Mouse (Mus musculus) gastrocnemius, postnatal 14 days (tissue): Measurements from ENCODE around the gene Hapln3. TPM values are rescaled to one million over a fixed set of nuclear protein-coding genes. Genes with fewer than 3 reads are reported as not detected.

Source experiments
- DNase-seq: peaks from one replicate; pipeline ENCODE4 v3.0.0; 2021; ENCODE audit warnings: mixed read lengths
- intact Hi-C: fragments of 180-260 bp; cut with DNase I; formaldehyde crosslinking; loops from one replicate; pipeline ENCODE4 v1.15.1; 2025; ENCODE audit warnings: low total_unique reads
- total RNA-seq, 2 experiments: library from RNA; stranded (reverse); gene quantifications; 2 replicates each; pipeline ENCODE4 v1.2.3; 2021

Gene Hapln3
- total RNA-seq, 2 experiments from 2014 or later: 0.49 to 0.55 TPM

DNA sequence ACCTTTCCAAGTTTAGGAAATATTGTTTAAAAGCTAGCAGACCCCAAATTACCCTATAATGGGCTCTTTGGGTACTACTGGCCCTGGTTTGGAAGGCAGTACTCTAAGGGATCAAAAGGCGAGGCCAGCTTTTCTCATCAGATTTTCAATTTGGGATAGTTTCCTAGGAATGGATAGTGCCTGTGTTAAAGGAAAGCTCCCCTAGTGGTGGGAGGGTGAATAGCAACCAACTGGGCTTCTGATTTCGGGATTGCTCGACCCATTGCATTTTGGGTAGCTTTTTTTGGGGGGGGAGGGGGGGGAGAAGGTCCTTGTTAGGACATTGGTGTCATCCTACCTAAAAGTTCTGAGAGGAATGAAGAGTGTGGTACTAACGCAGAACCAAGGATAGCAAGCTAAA, 41.7 kb downstream of the Hapln3 start:
- intact Hi-C loops: no loop called here
- no peak for DNase-seq

DNA sequence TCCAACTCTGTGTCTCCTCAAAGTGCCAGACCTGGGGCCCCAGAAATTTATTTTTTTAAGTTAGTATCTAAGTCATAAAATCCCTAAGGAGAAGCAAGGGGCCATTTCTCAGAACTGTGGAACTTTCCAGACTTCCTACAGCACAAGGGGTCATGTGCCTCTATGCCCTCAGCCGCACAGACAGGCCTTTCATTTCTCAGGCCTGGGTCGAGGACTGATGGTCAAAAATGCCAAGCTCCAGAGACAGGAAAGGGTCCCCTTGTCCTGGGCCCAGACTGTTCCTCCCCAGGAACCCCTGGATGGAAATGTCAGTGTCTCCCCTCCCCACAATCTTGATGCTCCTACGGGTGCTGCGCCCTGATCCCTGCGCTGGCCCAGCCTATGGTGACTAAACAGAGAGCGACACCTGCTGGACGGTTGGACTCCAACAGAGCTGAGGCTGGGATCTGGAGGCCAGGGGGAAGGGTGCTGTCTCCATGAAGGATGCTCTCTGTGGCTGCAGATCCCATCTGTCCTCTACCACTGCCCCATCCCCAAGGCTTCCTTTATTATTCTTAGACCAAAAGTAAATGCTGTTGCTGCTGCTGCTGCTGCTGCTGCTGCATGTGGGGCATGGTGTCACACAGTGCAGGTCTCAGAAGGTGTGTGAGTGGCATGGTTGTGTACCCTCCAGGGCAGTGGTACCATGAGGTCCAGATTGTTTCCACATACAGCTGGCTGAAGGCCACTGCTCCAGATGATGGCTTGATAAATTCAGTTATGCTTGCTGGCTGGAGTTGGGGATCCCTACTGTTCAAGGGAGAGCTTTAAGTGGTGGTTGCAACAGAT, 50.0 kb downstream of the Hapln3 start:
- intact Hi-C loops: loop anchor here (2.0 kb wide), 1 partner anchor 156 kb away; no protein-coding TSS in a partner anchor

DNA sequence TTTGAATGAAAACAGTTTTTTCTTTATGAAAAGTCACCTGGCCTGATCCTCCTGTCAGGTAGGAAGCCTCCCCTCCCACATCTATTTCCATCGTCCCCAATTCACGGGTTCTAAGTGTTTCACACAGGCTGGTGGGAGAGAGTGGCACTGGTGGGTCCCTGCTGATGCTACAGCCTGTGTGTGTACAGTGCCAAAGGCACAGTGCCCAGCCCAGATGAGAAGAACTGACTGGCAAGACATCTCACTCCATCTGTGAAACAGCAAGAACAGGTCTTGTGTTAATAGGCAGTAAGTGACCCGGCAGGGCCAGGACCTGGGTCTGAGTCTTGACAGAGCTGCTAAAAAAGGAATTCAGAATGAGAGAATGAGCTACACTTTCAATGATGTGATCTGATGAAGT, 51.6 kb downstream of the Hapln3 start:
- DNase-seq: no peak
- intact Hi-C loops: no loop called here

More for the DNA sequence above, 50.0 kb downstream of the Hapln3 start:
- peak; percentile 69 for DNase-seq

DNA sequence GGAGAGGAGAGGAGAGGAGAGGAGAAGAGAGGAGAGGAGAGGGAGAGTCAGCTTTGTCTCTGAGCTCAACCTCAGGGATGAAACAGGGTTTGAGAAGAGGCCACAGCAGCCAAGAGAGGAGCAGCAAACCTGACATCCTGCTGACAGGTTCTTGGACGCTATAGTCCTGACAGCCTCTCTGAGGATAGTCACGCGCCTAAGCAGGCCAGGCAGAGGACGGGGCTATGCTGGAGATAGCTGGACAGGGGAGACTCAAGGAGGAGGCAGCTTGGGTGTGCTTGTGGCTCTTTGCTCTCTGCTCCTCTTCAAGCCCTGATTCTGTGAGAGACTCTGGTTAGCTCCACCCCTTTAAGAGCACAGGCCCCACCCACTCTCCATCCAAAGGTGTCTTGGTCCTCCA, 62.6 kb downstream of the Hapln3 start:
- DNase-seq: no peak
- intact Hi-C loops: no loop called here

DNA sequence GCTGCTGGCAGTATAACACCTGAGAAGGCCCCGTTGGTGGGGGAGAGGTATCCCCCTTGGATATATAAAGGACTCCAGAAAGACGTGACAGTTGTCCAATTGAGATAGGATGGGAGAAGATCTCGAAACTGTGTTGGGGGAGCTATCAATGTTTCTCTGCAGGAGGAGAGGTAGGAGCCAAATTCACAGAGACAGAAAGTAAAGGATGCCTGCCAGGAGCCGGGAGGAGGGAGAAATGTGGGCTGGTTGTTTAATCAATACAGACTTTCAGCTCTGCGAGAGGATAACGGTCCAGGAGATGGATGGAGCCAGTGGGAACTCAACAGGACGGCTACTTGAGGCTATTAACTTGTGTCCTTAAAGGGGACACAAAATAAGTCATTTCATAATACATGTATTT, 63.4 kb downstream of the Hapln3 start:
- DNase-seq: no peak
- intact Hi-C loops: no loop called here

Other genes starting within 250 kb of the Hapln3 start
- gene Aen, start 235.2 kb downstream of the Hapln3 start, total RNA-seq: 10 to 100 TPM; 23.2 to 27.5 TPM
- gene Isg20, start 217.6 kb downstream of the Hapln3 start, total RNA-seq: 1 to 10 TPM; 1.0 to 1.2 TPM
- 1 to 10 TPM; 2.0 to 2.4 TPM for gene Acan, start 77.5 kb downstream of the Hapln3 start, total RNA-seq
- gene Mfge8, start 18.0 kb upstream of the Hapln3 start, total RNA-seq: 10 to 100 TPM; 67.9 to 70.7 TPM
- 10 to 100 TPM in 1 of 2 experiments, 1 to 10 TPM in 1; 8.7 to 11.7 TPM for gene Abhd2, start 142.2 kb upstream of the Hapln3 start, total RNA-seq